ENCODE assay signal across 25 mouse cellular contexts in the genomic region with DNA sequence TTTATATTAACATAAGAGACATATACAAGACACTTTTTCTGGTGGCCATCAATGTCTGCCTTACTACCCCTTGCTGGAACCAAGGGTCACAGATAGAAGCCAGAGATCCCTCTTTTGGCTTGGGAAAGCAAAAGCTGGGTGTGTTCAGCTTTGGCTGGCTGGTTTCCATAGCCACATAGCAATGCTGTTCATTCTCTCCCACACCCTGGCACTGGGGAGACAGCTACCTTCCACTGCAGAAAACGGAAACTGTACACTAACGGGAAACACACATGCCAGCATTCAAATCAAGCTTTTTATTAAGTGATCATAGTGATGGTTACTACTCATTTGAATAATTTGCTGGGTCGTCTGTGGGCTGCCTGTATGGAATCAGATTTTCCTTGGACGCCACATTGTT.
DNase-seq lines count a peak whose midpoint lies in the region; ATAC-seq and TF ChIP-seq lines count a peak whose summit lies in the region.
"Had no signal": no experiment of that assay in that cellular context is flagged by ENCODE, and none has a peak within 500 bp of the region (broad histone marks: within the 10 kb centered on the region; RNA-seq: fewer than 3 reads in every experiment).

No protein-coding gene starts in this region.

- H3K9me3 ChIP-seq in heart, embryonic 15.5 days (replicated peaks) = no peaks in the 10 kb centered on the region
- H3K9me3 ChIP-seq in heart, embryonic 11.5 days (replicated peaks; ENCODE audit: control insufficient read depth, low read length) = no peaks in the 10 kb centered on the region
- no peaks in the 10 kb centered on the region for H3K9me3 ChIP-seq in midbrain, postnatal 0 days (ENCODE audit: low read length)
- H3K9me3 ChIP-seq: embryonic facial prominence, embryonic 15.5 days; G1E; hindbrain, embryonic 10.5 days; intestine, embryonic 15.5 days; neural tube, embryonic 15.5 days; stomach, embryonic 15.5 days had no signal

- TF ChIP-seq CTCF in midbrain, postnatal 0 days (IDR thresholded peaks at IDR 0.05) = no peak

- no peak overlapping the region for H3K4me2 ChIP-seq in heart, embryonic 15.5 days
- no peak overlapping the region for H3K4me2 ChIP-seq in heart, embryonic 11.5 days
- H3K4me2 ChIP-seq in midbrain, postnatal 0 days (ENCODE audit: low read depth, low read length, poor library complexity, severe bottlenecking) = no peak overlapping the region
- H3K4me2 ChIP-seq: embryonic facial prominence, embryonic 15.5 days; intestine, embryonic 15.5 days; midbrain, embryonic 11.5 days; neural tube, embryonic 15.5 days; stomach, embryonic 15.5 days had no signal

- H3K4me3 ChIP-seq in heart, embryonic 15.5 days = no peak overlapping the region
- H3K4me3 ChIP-seq in heart, embryonic 11.5 days (ENCODE audit: low read depth, low read length) = no peak overlapping the region
- H3K4me3 ChIP-seq in midbrain, postnatal 0 days (ENCODE audit: low read depth, low read length) = no peak overlapping the region
- H3K4me3 ChIP-seq: embryonic facial prominence, embryonic 15.5 days; hindbrain, embryonic 10.5 days; intestine, embryonic 15.5 days; layer of hippocampus, adult 2 months; neural tube, embryonic 15.5 days; stomach, embryonic 15.5 days had no signal

- WGBS in heart, embryonic 15.5 days = 47% methylated on average over 4 of the region's 4 CpGs
- WGBS in heart, embryonic 11.5 days (ENCODE audit: insufficient replicate concordance) = 61% methylated on average over 4 of the region's 4 CpGs
- WGBS in midbrain, postnatal 0 days = 74% methylated on average over 4 of the region's 4 CpGs

- intact Hi-C loops in left cerebral cortex, postnatal 14 days (cut with DNase I) = no loop called here

- H3K27ac ChIP-seq in heart, embryonic 15.5 days = 0 out of 2 replicates have a peak overlapping the region, but pooled peaks have one; percentile 5
- H3K27ac ChIP-seq in heart, embryonic 11.5 days (ENCODE audit: low read depth, low read length) = no peak overlapping the region
- no peak overlapping the region for H3K27ac ChIP-seq in midbrain, postnatal 0 days (ENCODE audit: low read depth, low read length)
- H3K27ac ChIP-seq: embryonic facial prominence, embryonic 15.5 days; hindbrain, embryonic 10.5 days; intestine, embryonic 15.5 days; layer of hippocampus, adult 2 months; neural tube, embryonic 15.5 days; stomach, embryonic 15.5 days had no signal

- no peaks in the 10 kb centered on the region for H3K36me3 ChIP-seq in heart, embryonic 15.5 days
- no peaks in the 10 kb centered on the region for H3K36me3 ChIP-seq in heart, embryonic 11.5 days (ENCODE audit: control insufficient read depth, insufficient read depth, low read length)
- H3K36me3 ChIP-seq in midbrain, postnatal 0 days (ENCODE audit: insufficient read depth, low read length) = no peaks in the 10 kb centered on the region
- H3K36me3 ChIP-seq: embryonic facial prominence, embryonic 15.5 days; G1E; hindbrain, embryonic 10.5 days; intestine, embryonic 15.5 days; neural tube, embryonic 15.5 days; stomach, embryonic 15.5 days had no signal

- no peaks in the 10 kb centered on the region for H3K27me3 ChIP-seq in heart, embryonic 15.5 days
- H3K27me3 ChIP-seq in heart, embryonic 11.5 days (ENCODE audit: control insufficient read depth, insufficient read depth, low read length) = no peaks in the 10 kb centered on the region
- H3K27me3 ChIP-seq in midbrain, postnatal 0 days (ENCODE audit: insufficient read depth, low read length) = no peaks in the 10 kb centered on the region
- H3K27me3 ChIP-seq: CH12.LX; embryonic facial prominence, embryonic 15.5 days; intestine, embryonic 15.5 days; neural tube, embryonic 15.5 days; stomach, embryonic 15.5 days had no signal

- peaks cover 8% of the 10 kb centered on the region; the same call in 1 of the 2 replicates for H3K4me1 ChIP-seq in heart, embryonic 15.5 days (replicated peaks)
- 0 out of 2 replicates have a peak, but pooled peaks cover 4% of the 10 kb centered on the region for H3K4me1 ChIP-seq in heart, embryonic 11.5 days (ENCODE audit: control insufficient read depth, insufficient read depth, low read length)
- no peaks in the 10 kb centered on the region; the same call in 1 of the 2 replicates for H3K4me1 ChIP-seq in midbrain, postnatal 0 days (ENCODE audit: insufficient read depth, low read length)
- H3K4me1 ChIP-seq: hindbrain, embryonic 10.5 days; intestine, embryonic 15.5 days; neural tube, embryonic 15.5 days; stomach, embryonic 15.5 days had no signal

- no peak; the same call in 1 of the 2 replicates for ATAC-seq in heart, embryonic 15.5 days (replicated peaks; ENCODE audit: insufficient number of reproducible peaks, insufficient read depth, low FRiP score, low read depth)
- ATAC-seq in heart, embryonic 11.5 days (replicated peaks; ENCODE audit: insufficient number of reproducible peaks, low FRiP score, low TSS enrichment) = no peak
- ATAC-seq in midbrain, postnatal 0 days (ENCODE audit: low FRiP score) = no peak
- ATAC-seq: forebrain, embryonic 14.5 days; hindbrain, embryonic 16.5 days; intestine, embryonic 15.5 days had no signal

- no peak overlapping the region for H3K9ac ChIP-seq in heart, embryonic 15.5 days
- H3K9ac ChIP-seq in heart, embryonic 11.5 days (ENCODE audit: low read depth, low read length) = no peak overlapping the region
- no peak overlapping the region for H3K9ac ChIP-seq in midbrain, postnatal 0 days (replicated peaks; ENCODE audit: low read length, poor library complexity, severe bottlenecking)
- H3K9ac ChIP-seq: embryonic facial prominence, embryonic 15.5 days; intestine, embryonic 15.5 days; neural tube, embryonic 15.5 days; stomach, embryonic 15.5 days had no signal

- peak; percentile 34 to 36 for DNase-seq in left cerebral cortex, postnatal 14 days (ENCODE audit: low spot score in 2 of 2)
- DNase-seq in left cerebral cortex, adult 8-10 months (ENCODE audit: low spot score in 2 of 2) = no peak
- peak; percentile 46 for DNase-seq in Muller cell, postnatal 12 days (ENCODE audit: inconsistent ontology term)
- peak; percentile 45 for DNase-seq in brain, adult 2 months (ENCODE audit: low read depth, low spot score)
- DNase-seq in midbrain, postnatal 0 days (ENCODE audit: low spot score) = no peak
- DNase-seq: adrenal gland, adult 8-10 months; B cell, adult 2 months; cerebellum, adult 18-20 months; cerebellum, postnatal 25 days; kidney, adult 8-10 months; kidney, postnatal 10 days; thymus, postnatal 36 days had no signal

Comparison
In these comparisons a context has a peak if more than half of its experiments do, and no peak if none do; other contexts are left out.
1. DNase-seq: peak in left cerebral cortex, postnatal 14 days (2 of 2), Muller cell, postnatal 12 days (single experiment) and brain, adult 2 months (single experiment); none in left cerebral cortex, adult 8-10 months (0 of 2) and midbrain, postnatal 0 days (single experiment).